Mouse (Mus musculus) MEL-GATA-1-ER (cell line): ENCODE data around the gene Mafk.

ENCODE experiments used
- DNase-seq: peaks from one replicate; pipeline ENCODE4 v3.0.0-alpha.2; 2012; ENCODE audit warnings: low read depth; ENCODE audit errors: extremely low read depth

The Mafk gene

GRCm38 (mm10) chr5:139796001-139796620, 4.8 kb downstream of the Mafk start:
- DNase-seq, result no peak

GRCm38 (mm10) chr5:139796900-139797299, 5.6 kb downstream of the Mafk start:
- DNase-seq, result no peak

GRCm38 (mm10) chr5:139797473-139798167, 6.3 kb downstream of the Mafk start:
- DNase-seq, result no peak

- no peak for DNase-seq
Measured at GRCm38 (mm10) chr5:139798168-139798900, 7.0 kb downstream of the Mafk start.

- DNase-seq, result no peak
Measured at GRCm38 (mm10) chr5:139799041-139799440, 7.7 kb downstream of the Mafk start.

- DNase-seq, result no peak
Measured at GRCm38 (mm10) chr5:139799801-139800590, 8.7 kb downstream of the Mafk start.

GRCm38 (mm10) chr5:139801231-139801630, 9.9 kb downstream of the Mafk start:
- DNase-seq, result no peak

GRCm38 (mm10) chr5:139801880-139802279, 10.6 kb downstream of the Mafk start:
- DNase-seq, result no peak

- no peak for DNase-seq
Measured at GRCm38 (mm10) chr5:139803165-139803564, 11.9 kb downstream of the Mafk start.

GRCm38 (mm10) chr5:139803601-139804102, 12.3 kb downstream of the Mafk start:
- DNase-seq, result peak; percentile 76

GRCm38 (mm10) chr5:139804107-139804551, 12.8 kb downstream of the Mafk start:
- peak; percentile 97 for DNase-seq

- DNase-seq, result no peak
Measured at GRCm38 (mm10) chr5:139804573-139805111, 13.3 kb downstream of the Mafk start.

GRCm38 (mm10) chr5:139805924-139806323, 14.6 kb downstream of the Mafk start:
- DNase-seq, result no peak

- DNase-seq, result peak; percentile 39
Measured at GRCm38 (mm10) chr5:139809397-139809796, 18.1 kb downstream of the Mafk start.

GRCm38 (mm10) chr5:139811677-139812397, 20.5 kb downstream of the Mafk start:
- no peak for DNase-seq

- no peak for DNase-seq
Measured at GRCm38 (mm10) chr5:139812398-139813125, 21.2 kb downstream of the Mafk start.

GRCm38 (mm10) chr5:139813126-139813490, 21.8 kb downstream of the Mafk start:
- no peak for DNase-seq

- DNase-seq, result no peak
Measured at GRCm38 (mm10) chr5:139813963-139814381, 22.7 kb downstream of the Mafk start.

- no peak for DNase-seq
Measured at GRCm38 (mm10) chr5:139815964-139816363, 24.7 kb downstream of the Mafk start.

- DNase-seq, result no peak
Measured at GRCm38 (mm10) chr5:139816445-139816844, 25.1 kb downstream of the Mafk start.
